Mouse (Mus musculus): ENCODE measurements at regions not wholly inside any gene's neighbourhood (a gene's known extent, or its start where the extent isn't known, plus 50 kb on each side); places are given as distances from the start of the nearest gene placed in this dataset.
A peak's percentile ranks its signal among the peaks of the same experiment; 100 is the strongest.

DNA sequence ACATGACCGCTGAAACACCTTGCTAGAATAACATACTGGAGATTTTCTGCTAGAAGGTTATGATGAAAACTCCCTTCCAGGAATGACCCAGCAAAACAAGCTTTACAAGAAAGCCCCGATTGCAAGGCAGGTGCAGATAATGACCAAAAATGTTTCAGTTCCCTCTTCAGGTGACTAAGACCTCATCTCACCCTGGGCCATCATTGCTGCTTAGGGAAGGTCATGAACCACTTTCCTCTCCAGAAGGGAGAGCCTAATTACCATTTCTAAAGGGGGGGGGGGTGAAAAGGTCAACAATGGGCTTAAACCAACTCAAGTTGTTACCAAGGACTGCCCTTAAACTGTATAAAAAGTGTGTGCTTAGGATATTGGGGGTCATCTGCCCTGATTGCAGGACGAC lies 59.8 kb upstream of the Speer4c start:
- no peak for DNase-seq (ENCODE audit: low read depth)

DNA sequence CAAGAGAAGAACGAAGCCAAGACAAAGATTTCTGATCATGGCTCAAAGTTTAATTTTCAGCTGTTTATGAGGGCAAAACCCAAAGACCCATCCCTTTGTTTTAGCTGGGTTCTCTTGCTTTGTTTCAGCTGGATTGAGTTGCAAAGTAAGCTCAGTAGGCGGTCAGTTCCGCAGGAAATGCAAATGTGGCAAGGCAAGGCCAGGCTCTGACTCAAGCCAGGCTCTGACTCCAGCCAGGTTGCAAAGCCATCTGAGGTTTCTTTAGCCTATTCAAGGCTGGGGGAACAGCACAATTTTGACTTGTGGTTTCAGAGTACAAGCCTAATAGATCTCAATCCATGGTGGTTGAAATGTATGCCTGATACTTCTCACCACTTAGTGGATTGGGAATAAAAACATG lies 60.5 kb upstream of the Speer4c start:
- DNase-seq (ENCODE audit: low read depth) = no peak

DNA sequence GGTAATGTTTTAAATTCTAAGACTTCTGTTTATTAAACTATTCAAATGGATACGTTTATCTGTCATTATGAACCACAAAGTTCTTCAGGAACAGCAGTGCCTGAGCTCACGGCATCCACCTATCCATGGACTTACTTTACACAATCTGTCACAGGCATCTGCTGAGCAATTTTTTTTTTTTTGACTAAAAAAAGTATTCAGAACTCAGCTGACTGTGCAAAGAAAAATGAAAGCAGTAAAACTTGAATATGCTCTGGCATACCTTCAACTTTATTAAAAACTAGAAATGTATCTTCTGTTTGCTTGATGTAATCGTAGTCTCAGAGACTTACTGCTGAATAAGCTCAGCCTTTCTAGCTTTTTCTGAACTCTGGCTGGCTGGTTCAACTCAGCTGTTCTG lies 62.0 kb upstream of the Speer4c start:
- no peak for DNase-seq (ENCODE audit: low read depth)

DNA sequence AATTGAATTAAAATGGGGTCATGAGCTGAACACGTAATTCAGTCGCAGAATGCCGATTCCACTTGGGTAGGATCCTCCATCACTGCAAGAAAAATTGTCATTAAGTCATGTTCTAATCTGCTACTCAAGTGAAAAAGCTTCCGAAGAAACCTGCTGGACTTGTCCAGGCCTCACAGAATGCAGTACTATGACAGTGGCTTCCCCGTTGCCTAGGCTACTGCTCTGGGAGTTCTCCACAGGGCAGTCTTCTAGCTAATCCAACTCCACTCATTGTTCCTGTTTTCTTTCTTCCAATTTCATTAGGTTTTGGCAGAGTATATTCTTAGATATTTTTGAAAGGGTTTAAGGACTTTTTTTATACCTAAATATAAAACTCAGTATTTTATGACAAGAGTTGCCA lies 89.5 kb upstream of the Speer4c start:
- no peak for DNase-seq (ENCODE audit: low read depth)

DNA sequence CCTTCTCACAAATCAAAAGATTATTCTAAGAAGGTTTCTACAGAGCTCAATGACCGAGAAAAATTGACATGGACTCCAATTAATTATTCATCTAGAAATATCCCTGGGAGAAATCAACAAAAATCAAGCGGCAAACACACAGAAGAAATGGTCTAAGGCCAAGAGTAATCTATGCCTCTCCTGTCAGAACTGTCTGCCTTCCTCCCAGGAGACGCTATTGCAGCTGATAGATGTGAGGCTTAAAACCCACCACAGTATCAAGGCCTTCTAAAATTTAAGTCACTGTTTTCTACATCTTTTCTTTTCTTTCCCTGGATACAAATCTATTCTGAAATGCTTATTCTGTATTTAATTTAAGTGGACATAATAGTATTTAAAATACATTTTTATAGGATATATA lies 102.8 kb upstream of the Speer4c start:
- no peak for DNase-seq (ENCODE audit: low read depth)

DNA sequence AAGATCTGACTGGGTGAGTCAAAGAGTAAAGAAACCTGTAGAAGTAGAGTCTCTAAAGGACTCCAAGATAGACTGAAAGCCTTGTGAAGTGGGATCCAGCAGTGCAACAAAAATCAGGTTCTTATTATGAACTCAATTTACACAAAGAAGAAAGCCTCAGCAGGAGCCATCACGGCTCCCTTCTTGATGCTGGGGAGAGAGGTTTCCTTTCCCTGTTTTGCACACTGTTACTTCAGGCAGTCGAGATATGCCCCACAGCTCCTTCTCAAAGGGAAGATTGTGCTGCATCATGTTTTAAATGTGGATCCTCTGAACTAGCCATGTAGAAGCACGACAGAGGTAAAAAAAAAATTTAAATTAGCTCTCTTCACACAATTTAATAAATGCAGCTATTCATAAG lies 103.3 kb upstream of the Speer4c start:
- no peak for DNase-seq (ENCODE audit: low read depth)

DNA sequence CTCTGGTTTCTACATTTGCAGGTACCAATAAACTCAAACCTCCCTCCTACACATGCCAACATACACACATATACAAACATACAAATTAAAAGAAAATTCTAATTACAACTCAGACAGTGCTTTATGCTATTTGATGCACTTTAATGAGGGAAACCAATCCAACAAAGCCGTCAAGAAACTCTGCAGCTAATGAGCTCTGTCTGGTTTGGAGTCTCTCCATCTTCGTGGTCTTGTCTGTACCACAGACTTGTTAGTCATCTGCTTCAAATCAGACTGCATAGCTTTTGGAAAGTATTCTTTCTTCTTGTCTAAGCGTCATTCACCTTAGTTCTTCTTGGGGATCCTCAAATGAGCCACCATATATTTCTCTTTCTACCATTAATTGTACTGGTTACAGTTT lies 108.9 kb upstream of the Speer4c start:
- no peak for DNase-seq (ENCODE audit: low read depth)

DNA sequence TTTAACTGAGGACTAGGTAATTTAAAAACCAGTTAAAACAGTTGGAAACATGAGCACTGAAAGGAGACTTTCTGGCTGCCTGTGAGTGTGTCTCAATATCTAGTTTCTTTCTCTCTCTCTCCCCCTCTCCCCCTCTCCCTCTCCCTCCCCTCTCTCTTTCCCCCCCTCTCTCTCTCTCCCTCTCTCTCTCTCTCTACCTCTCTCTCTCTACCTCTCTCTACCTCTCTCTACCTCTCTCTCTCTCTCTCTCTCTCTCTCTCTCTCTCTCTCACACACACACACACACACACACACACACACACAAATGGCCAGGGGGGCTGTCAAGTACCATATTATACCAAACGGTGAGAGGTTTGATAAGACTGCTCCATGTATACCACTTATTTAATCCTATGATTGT lies 103.0 kb upstream of the Cacna2d1 start:
- no peak for DNase-seq (ENCODE audit: low read depth)

DNA sequence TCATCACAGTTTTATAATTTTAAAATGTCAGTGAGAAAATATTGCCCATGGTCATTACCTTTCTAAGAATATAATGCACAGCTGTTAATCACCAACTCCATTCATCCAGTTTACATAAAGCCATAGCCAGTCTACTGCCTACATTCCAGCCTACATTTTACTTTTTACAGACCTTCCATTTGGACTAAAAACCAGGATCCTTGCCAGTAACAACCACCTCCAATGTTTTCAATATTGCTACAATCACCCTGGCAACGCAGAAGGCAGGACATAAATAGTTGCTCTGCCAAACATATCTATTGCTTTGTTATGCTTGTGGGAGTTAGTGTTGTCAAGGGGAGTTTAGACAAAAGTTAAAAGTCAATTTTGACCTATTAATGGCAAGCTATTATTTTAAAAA lies 102.2 kb upstream of the Cacna2d1 start:
- no peak for DNase-seq (ENCODE audit: low read depth)

DNA sequence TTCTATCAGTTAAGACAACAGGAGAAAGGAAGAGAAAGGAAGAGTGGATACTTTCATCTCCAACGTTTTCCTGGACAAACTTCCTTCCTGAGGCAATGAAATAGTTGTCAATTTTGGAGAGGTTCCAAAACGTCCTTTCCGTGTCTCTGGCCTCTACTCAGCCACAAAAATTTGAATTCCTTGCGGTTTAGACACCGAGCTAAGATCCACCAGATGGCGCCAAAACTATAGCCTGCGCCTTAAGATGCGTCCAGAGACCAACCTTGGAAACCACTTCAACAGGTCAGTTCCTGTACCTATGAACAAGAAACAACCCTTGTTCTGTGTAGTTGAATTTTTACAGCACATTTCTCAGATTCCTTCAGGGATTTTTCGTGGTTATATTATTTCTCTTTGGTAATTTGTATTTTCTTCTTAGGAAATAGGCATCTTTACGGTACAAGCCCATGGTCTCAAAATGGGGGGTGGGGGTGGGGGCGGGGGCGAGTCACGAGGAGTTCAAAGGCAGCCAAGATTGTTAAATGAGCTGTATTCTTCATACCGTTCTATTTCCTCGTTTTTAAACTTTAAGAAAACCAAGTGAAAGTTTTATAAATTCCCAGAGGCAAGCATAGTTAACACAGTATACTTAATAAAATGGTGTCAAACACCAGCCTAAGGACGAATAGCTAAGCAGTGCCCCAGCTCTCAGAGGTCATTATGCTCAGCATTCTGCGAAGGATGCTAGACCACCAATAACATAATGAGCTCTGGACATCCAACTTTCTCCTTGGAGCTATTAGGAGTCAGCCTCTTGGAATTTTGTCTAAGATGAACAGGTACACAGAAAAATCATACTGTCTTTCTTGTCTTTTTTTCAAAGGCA lies 96.2 kb upstream of the Cacna2d1 start:
- DNase-seq (ENCODE audit: low read depth) = peak; percentile 28

DNA sequence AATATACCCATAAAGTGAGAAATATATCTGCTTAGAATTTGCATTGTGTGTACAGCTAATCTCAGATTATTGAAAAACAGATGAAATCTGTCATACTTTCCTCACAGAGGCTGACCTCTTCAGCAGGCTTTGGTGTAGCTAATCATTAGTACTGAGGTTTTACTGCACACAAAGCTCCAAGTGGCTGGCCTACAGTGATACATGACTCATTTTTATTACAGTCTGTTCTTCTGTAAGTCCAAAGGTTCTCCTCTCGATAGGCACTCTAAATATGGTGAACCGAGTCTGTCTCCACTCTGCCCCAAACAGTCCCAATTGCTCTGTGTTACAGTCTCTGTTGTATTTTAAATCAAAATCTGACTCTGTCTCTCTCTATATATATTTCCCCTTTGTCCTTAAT lies 87.7 kb upstream of the Cacna2d1 start:
- no peak for DNase-seq (ENCODE audit: low read depth)

DNA sequence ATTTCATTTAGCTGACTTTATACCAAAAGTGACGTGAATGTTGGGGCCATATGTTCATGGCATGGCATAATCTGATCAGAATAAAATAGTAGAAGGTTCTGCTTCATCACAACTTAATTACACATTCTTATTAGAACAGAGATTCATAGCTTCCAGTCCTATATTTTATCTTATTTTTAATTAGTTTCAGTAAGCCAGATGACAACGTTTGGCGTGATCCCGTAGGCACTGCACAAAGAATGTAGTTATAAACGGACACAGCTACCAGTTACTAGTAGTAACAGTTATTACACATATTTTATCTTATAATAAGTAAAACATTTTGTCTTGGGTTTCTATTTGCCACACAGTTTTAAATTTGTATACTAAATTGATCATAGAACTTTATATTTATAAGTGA lies 85.0 kb upstream of the Cacna2d1 start:
- DNase-seq (ENCODE audit: low read depth) = no peak

DNA sequence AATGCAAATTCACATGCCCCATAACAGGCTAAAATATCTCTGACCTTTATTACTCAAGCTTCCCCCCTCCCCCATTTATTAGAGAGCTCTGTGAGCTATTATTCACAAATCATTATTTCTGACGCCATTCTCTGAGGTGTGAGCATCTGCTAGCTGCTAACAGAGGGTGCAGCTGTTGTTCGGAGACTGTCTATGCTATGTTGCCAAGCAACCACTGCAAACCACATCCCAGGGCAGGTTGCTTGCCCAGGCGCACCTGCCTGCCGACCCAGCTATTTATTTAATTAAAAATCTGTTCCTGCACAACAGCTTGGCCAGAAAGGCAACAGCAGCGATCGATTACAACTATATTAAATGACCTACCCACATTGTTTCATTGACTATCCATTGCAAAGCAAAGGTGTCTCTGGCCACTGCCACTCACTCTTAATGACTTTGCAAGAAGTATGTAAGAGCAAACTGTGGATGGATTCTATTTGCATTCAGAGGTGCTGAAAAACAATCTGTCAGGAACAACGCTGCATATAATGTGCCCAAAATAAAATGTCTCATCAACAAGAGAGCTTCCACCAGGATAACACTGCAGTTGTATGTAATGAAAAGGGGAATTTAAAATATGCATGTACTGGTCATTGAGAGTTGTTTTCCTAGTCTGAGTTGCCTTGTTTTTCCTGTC lies 84.2 kb upstream of the Cacna2d1 start:
- no peak for DNase-seq (ENCODE audit: low read depth)

DNA sequence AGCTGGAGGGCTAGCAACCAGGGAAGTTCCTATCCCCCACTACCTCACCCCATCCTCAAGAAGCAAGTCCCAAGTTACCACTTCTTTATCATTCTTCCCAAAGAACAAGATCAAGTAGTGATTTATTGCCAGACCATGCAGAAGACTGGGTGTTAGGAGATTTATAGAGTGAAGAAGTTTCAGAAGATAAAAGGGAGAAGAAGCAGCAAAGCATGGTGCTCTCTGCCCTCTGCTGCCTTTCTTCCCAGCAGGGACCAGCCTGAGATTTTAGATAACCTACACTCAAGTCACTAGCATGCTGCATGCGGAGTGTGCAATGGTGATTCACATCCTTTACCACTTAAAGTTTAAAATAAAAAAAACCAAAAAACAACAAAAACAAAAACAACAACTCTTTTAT lies 79.7 kb upstream of the Cacna2d1 start:
- no peak for DNase-seq (ENCODE audit: low read depth)

DNA sequence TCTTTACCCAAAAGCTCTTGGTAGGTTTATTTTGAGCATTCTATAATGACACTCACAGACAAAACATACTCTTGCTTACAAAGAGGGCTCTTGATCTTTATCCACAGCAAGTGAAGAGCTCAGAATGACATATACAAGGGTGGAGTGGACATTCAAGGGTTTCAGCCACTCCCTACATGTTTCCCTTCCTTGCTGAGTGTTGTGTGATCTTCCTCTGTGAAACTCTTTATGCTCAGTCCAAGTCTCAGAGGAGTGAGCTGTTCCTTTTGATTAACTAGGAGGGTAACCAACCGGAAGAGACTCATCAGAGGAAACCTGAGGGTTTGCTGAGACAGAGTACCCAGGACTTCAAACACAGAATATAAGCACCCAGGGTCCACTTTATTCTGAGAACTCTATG lies 77.5 kb upstream of the Cacna2d1 start:
- no peak for DNase-seq (ENCODE audit: low read depth)

DNA sequence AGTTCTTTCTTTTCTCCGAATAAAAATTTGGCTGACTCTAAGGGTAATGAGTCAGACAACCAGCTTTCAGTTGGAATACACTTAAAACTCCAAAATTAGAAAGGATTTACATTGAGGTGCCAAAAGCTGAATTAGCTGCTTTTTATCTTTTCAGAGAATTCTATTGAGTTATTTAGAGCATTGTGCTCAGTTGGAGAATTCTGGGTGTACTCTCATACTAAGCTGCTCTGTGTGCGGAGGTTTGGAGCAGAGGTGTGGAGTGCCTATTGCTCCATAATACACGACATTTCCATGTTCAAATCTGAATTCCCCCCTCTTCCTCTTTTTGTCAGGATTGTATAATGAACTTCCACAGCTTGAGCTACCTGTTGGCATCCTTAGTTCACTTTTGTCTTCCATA lies 60.4 kb upstream of the Cacna2d1 start:
- DNase-seq (ENCODE audit: low read depth) = no peak

DNA sequence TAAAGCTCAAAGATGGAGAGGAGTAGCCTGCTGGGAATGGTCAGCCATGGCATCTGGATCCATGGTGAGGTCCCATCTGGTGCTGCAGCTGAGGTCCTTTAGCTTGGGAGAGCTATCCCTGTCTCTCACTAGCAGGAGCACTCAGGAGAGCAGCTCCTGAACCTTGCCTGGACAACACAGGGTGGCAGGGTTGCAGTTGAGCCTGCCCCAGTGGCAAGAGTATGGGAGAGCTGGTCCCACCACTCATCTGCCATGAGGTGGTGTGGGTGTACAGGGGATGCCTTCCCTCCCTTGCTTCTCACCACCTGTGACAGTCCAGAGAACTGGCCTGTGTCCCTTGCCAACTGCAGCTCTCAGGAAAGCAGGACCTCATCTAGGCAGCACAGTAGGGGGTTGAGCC lies 51.5 kb upstream of the Cacna2d1 start:
- no peak for DNase-seq (ENCODE audit: low read depth)

Measured in c-Kit-positive CD71-negative TER-119-negative erythroid progenitor cells, embryonic 14.5 days (primary cell).